Mouse (Mus musculus) gastrocnemius, postnatal 25 days (tissue): ENCODE measurements around the gene Rabif. TPM values are rescaled to one million over a fixed set of nuclear protein-coding genes. Genes with fewer than 3 reads are reported as not detected.
"Not testable (repeated sequence)": the region's sequence is repeated elsewhere in the genome, so short reads cannot be mapped to it uniquely, and the experiment has no call there.

Experiments used
- DNase-seq: peaks from one replicate; pipeline ENCODE4 v3.0.0; 2022
- total RNA-seq, 2 experiments: library from RNA; stranded (reverse); gene quantifications; 1 replicate in 1 of 2; 2 replicates in 1 of 2; pipeline ENCODE4 v1.2.3; 2021

Gene Rabif
- total RNA-seq, 2 experiments from 2014 or later, result 5.7 to 6.6 TPM

DNA sequence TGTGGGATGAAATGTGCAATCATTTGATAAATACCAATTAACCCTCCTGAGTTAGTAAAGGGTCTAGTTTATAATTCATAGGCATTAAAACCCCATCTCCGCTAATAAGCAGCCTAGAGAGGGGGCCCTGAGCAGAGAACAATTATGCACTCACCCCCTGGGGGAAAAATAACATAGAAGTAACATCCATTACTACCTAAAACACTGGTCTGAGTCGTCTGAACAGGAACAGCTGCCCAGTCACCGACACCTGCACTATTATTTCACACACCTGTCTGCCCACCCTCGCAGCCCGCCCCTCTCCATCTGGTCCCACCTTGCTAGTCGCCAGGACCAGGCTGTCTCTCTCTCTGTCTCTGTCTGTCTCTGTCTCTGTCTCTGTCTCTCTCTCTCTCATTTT, 18.1 kb downstream of the Rabif start:
- no peak for DNase-seq

DNA sequence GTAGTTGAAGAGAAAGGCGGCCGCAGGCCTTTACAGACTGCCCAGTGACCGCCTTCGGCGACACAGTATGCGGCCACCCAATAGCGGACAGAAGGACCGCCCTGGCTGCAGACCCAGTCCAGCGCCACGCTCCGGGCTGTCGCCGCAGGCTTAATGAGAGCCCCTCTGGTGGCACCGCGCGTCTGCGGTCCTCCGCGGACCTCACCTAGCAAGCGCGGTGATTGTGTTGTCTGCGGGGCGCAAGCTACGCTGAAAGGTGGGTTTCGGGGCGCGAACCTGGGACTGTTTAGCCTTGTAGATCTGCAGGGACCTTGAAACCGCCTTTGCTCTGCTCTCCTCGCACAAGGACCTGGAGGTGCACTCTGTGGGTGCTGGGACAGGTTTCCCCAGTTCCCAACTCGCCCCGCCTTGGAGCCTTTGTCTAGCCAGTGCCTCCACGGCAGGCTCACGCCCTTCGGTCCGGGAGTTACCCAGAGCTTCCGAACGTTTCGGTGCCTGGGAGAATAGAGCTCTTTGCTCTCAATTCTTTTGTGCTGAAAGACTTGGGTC, 18.9 kb downstream of the Rabif start:
- DNase-seq, result no peak

DNA sequence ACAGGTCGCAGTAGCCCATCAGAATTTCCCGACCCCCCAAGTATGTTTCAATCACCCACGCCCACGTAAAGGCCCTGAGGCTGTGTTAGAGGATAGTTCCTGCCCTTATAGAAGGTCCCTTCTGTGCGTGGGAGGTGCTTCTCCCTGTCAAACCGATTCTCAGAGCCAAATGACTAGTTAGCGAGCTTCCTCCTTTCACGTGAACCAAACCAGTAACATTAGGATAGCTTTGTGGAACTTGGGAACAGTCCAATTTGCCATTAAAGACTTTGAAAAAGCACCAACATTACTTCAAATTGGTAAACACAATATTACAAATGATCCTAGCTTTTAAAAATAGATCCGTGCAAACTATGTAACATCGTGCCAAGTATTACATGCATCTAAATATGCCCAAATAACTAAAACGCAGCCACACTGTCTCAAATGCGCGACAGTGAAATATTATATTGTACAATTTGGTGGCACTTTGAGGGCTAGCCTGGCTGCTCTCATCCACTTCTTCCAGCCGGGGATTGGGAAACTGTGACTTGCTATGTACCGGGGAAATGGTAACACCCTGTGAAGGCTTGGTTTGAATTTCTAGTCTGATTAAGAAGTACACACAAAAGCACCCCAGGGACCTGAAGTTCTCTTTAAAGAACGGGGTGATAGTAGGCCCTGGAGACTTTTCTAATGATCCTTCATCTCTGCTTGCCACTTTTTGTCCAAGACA, 19.6 kb downstream of the Rabif start:
- no peak for DNase-seq

DNA sequence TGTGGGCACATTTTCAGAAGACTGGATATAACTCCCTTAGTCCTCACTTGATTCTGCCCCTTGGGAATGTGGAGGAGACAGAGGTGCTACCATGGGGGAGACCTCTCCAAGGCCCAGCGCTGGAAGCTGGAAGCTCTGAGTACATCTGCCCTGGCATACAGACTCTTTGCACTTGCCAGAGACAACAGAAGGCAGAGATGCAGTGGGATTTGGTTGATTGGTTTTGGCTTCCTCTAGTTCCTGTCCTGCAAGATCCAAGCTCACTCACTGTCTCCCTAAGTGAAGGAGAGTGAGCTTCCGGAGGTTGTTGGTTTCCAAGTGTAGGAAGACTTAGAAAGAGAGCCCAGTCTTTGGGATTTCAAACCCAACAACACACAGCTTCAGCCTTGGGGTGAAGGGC, 21.4 kb downstream of the Rabif start:
- DNase-seq, result no peak

DNA sequence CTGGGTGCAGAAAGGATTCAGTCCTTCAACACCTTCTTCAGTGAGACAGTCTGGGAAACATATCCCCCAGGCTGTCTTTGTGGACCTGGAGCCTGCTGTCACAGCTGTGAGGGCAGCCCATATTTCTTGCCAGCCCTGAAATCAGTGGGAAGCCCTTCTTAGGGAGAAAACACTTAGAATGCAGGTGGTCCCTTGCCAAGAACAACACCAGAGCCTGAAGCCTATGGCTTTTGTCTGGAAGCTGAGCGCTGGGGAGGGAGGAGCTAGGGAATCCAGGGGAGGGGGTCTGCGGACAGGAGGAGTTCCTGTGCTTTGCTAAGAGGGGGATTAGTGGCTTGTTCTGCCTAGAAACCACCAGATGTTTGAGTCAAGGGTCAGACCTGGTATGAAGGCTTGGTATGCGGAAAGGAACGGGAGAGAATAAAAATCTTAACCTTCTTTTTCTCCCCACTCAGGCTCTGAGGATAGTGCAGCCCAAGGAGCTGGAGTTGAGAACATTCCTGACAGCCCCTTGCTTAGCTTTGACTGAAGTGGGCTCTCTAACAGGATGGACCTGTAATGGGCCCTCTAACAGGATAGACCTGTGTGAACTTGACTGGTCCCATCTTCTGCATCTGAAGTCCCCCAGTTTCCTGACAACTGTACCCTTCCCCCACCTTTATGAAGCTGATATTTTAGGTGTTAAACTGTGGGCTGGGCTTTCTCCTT, 22.2 kb downstream of the Rabif start:
- no peak for DNase-seq

DNA sequence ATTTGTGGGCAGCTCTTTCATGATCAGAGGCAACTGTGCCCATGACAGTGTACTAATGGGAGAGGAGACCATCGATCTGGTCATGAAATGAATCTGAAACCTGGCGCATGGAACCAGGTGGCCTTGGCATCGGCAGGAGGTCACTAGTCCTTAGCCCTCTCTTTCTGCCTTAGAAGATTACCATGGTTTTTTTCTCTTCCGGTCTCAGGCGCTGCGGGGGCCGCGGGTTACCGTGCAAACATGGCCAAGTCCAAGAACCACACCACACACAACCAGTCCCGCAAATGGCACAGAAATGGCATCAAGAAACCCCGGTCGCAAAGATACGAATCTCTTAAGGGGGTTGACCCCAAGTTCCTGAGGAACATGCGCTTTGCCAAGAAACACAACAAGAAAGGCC, 23.4 kb downstream of the Rabif start:
- DNase-seq, result not testable (repeated sequence)

DNA sequence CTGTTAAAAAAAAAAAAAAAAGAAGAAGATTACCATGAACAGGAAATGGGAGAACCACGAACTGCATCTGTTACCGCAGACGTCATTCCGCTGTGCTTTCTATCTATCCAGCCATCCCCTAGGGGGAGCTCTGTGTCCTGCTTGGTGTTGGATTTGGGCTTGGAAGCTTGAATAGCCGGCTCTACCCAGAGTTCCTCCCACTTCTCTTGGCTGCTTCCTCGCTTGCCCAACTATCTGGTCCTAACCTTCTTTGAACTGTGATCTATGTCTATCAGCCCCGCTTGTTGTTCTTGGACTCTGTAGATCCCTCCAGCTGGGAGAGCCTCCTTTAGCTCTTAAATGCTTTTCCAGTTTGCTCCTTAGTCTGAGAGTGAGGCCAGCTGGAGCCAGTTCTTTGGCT, 24.2 kb downstream of the Rabif start:
- peak; percentile 82 for DNase-seq

DNA sequence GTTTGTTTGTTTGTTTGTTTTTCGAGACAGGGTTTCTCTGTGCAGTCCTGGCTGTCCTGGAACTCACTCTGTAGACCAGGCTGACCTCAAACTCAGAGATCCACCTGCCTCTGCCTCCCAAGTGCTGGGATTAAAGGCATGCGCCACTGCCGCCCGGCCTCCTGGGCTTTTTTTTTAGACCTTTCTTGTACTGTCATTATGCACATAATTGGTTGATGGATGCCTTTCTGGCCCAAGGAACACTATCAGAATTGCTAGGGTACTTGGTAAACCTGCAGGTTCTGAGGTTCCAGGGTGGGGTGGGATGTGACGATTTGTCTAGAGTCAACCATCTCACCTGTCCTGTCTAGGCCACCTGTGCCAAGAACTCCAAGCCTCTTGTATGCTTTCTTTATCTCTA, 24.8 kb downstream of the Rabif start:
- not testable (repeated sequence) for DNase-seq

DNA sequence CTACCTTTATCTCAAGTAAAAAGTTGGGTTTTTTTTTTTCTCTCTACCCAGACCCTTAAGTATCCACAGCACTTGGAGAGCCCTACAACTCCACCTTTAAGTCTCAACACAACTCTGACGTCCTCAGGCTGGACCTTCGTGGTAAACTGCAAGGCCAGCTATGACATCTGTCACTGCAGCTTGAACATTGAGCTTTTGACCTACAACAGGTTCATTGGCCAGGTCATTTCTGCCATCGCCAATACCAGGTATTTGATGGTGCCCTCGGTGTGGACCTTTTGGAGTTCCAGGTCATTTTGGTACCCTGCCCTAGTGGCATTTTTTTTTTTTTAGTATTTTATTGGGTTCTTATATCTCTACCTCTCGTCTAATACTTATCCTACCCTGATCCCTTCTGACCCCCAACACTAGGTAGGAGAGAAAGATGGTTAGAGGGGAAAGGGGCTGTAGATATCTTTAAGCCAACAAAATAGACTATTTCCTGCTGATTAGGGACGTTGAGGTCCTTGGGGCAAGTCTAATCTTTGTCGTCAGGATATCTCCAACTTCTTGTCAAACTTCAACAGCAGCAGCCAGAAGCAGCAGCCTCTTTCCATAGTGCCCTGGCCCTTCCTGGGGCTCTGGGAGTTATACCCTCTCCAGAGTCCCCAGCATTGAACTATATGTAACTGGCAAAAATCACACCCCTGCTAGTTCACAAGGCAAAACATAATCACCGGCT, 25.7 kb downstream of the Rabif start:
- no peak for DNase-seq

DNA sequence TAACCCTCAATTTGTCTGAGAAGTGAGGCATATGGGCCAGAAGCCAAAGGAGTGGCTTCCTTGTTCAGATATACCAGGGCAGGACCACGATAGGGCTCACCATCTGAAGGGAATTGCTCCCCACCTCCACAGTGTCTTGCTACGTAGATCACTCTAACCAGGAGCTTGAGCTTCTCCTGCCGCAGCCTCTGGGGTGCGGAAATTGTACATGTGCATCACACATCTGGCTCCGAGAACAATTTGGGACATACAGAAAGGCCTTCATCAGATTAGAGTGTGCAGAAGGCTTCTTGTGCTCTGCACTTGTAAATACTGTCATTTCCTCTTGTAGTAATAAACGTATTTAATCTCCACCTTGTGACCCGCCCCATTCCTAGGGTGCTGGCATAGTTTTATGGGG, 26.7 kb downstream of the Rabif start:
- no peak for DNase-seq

DNA sequence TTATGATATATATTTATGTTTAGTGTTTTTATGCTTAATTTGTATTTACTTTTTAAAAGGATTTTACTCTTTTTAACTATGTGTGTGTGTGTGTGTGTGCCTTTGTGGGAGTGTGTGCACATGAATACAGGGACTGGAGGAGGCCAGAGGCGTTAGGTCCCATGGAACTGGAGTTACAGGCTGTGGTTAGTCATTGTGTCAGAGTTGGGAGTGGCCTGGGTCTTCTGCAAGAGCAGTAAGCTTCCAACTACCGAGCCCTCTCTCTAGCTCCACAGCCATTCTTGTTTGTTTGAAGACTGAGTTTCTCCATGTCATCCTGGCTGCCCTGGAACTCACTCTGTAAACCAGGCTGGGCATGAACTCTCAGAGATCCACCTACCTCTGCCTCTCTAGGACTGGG, 27.9 kb downstream of the Rabif start:
- no peak for DNase-seq

DNA sequence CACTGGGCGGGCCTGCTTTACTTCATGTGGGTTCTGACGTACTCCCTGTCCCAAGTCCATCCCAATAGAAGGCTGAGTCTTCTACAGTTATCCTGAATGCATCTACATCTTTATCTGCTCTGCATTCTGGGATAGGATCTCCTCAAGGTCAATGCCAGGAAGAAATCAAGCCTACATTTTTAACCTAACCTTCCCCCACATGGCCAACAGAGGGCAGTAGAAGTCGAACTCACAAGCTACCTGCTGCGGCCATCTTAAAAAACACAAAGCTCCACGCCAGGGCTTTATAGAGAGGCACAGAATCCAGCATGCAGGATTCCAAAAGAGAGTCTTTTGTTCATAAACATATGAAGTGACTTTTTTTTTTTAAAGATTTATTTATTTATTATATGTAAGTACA, 30.0 kb downstream of the Rabif start:
- DNase-seq, result no peak

DNA sequence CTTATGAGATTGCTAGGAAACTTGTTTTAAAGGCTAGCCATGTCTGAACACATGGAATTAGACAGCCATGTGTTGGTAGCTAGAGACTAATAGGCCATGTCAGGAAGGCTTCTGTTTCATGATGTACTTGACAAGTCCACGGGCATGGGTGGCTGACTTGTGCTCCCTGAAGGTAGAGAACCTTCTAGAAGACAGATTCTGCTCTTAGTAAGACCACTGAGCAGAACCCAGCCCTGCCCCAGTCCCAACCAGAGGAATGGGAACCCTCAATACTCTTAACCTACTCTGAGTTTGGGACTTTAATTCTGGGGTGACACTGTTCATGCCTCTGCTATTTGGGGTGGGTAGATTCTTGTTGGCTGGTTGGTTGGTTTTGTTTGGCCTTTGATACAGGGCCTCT, 30.6 kb downstream of the Rabif start:
- DNase-seq, result no peak

DNA sequence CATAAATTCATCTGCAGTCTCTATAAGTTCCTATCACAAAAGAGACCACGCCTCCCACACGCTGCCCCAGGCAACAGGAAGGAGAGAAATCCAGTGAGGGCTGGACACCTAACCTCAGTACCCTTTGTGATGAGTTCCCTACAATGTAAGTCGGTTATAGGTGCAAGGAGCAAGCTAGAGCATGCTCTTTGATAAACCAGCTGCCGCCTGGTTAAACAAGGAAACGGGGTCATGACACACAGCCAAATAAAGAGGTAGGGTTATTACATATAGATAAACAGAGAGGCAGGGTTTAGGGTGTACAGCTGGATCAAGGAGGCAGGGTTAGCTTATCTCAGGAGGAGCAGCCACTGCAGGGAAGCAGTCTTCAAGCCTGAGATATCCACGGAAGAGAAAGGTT, 32.3 kb downstream of the Rabif start:
- no peak for DNase-seq

DNA sequence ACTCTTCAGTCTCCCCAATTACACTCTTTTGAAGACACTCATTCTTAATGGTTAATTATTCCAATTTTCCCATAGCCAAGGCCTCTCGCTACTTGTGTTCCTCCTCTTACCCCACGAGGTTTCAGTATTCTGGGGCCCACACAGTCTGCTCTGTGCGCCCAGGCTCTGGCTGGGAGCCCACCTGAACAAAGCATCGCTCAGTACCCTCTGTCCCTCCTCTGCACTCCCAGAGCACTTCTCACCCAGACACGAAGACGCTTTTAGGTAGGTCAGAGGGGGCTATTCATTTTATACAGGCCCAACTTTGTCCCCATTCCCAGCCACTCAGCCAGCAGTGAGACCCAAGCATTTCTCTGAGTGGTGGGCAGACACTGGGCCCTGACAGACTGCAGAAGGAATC, 36.2 kb downstream of the Rabif start:
- no peak for DNase-seq

DNA sequence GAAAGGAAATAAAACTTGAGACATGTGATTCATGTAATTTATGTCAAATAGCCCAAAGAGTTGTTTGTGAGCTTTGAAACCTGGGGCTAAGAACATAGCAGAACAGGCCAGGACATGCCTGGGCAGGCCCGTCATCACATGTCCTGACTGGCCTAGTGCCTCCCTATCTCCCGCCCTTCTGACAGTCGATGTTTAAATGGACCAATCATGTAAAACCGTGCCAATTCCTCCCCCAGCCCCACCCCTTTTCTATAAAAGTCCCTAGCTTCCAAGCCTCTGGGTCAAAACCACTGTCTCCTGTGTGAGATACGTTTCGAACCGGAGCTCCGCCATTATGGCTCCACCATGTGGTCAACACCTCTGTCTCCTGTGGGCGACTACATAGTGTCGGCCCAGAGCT, 39.3 kb downstream of the Rabif start:
- not testable (repeated sequence) for DNase-seq

DNA sequence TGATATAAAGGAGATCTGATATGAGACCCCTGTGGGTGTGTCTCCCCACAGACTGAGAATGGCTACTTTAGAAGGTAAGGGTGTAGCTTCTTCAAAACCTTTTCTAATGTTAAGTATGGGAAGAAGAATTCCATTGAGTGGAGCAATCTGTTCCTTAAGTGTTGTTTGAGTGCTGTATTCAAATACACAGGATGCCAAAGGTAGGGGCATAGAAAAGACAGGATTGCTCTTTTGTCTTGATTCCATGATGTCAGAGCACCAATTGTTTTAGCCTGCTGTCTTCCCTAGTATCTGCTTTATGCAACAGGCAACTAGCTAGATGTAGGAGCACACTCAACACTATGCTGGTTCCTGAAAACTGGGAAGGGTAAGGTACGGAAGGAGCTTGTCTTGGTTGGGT, 40.6 kb downstream of the Rabif start:
- DNase-seq, result no peak

DNA sequence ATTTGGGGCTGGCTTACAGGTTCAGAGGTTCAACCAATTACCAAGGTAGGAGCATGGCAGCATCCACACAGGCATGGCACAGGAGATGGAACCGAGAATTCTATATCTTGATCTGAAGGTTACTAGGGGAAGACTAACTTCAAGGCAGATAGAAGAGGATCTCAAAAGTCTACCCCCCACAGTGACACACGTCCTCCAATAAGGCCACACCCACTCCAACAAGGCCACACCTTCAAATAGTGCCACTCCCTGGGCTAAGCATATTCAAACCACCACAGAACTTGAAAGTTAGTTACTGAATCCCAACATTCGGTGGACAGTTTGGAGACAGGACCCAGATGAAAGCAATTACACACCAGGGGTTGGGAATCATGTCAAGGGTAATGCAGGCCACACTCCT, 41.1 kb downstream of the Rabif start:
- DNase-seq, result no peak

DNA sequence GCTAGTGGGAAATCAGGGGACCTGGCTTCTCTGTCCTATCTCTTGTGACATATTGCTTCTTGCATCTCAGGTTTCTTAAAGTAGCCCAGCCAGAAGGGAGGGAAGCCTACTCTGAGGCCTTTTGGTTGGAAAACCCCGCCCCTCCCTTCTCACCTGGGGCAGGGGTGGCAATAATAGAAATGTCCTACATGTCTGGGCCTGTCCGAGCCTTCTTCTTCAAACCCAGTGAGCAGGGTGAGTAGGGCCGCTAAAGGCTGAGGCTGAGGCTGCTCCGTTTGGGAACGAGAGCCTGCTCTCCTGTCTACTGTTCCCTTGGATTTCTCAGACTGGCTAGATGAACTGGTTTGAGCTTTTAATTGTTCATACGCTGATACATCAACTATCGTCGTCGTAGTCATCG, 46.2 kb downstream of the Rabif start:
- no peak for DNase-seq

DNA sequence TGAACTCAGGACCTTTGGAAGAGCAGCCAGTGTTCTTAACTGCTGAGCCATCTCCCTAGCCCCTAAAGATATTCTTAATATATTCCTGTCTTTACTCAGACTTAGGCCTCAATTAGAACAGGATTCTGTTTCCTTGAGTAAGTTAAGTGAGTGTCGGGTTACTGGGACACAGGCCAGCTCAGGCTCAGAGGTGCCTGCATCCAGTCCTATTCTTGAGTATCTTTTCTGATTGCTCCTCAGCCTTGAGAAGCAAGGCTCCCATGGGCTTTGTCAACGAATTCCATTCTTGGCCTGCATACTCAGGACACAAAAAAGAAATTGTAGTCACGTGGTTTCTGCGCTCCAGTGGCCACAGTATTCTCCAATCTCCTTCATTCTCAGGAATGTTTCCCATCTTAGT, 53.8 kb downstream of the Rabif start:
- DNase-seq, result no peak

DNA sequence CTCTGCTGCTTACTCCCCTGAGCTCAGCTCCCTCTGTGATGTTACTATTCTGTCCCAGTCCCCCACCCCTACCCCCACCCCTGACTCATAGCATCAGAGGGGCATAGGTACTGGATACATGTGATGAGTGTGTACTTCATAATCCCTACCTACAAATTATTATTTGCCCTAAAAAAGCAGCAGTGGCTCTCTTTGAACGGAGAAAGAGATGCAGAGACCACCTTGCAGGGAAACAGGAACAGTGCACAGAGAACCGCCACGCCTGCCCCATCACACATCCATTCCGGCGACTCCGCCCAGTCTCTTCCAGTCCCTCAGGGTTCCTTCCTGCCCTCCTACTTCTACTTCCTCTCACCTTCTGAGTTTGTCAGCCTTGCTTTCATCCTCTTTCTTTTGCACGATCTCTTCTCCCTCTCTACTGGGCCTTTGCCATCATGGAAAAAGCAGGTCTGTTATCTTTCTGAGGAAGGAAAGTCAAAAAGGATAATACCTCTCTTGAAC, 55.2 kb downstream of the Rabif start, which contains the start of gene Mgat4e:
Gene Mgat4e (minus strand): TSS at position 51 of the 501 bp plus-strand sequence.
- DNase-seq, result no peak

DNA sequence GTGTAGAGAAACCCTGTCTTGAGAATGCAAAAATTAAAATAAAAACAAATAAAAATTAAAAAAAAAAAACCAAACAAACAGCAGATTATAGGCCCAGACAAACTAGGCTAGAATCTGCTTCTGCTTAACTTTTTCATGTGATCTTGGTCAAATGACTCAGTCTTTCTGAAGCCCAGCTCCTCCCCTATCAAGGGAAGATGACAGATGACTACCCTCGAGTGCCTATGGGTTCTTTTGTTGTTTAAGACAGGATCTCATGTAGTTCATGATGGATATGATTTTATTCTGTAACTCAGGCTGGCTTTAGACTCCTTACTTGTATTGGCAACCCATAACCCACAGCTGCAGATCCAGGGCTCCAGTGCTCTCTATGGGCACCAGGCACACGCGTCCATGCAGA, 57.4 kb downstream of the Rabif start:
- no peak for DNase-seq

DNA sequence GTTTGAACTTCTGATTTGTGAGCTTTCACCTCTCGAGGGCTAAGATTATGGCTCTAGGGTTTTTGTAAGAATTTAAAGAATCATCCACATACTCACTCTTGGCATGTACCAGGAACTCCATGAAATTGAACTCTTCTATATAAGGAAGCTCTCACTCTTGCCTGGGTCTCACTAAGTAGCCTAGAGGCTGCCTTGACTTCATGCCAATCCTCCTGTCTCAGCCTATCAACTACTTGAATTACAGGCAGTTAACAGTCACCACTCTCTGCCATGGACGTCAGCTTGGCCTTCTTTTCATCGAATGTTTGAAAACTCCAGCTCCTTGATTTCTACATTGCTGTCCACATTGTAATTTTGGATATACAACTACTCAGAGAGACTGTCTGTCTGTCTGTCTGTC, 57.9 kb downstream of the Rabif start:
- no peak for DNase-seq
